Mouse (Mus musculus): ENCODE results near the gene Cdc25b.

DNA sequence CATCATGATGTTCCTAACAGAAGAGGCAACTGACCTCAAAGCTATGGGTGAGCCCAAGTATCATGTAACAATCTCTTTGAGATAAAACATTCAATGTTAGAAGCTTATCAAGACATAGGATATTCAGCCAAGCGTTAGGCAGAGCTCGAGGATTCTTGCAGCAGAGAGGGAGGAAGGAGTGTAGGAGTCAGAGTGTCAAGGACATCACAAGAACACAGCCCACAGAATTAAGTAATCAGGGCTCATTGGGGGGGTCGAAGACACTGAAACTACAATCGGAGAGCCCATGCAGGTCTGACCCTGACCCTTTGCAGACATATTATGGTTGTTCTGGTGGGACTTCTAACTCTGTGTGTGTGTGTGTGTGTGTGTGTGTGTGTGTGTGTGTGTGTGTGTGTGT lies 33.3 kb downstream of the Cdc25b start:
- TF ChIP-seq EP300 (IDR thresholded peaks at IDR 0.05; ENCODE audit: low read depth) = no peak
- TF ChIP-seq CTCF (IDR thresholded peaks at IDR 0.05; ENCODE audit: low read depth) = no peak

Data from heart, postnatal 0 days (tissue).